Mouse (Mus musculus) erythroblast, adult 5-6 weeks (primary cell): ENCODE measurements around the gene Adam1a. TPM values are rescaled to one million over a fixed set of nuclear protein-coding genes. Genes with fewer than 3 reads are reported as not detected.

Experiments
- ATAC-seq: replicated peaks from 2 replicates; pipeline ENCODE4 v1.8.0; 2016; ENCODE audit warnings: moderate number of reproducible peaks, mild to moderate bottlenecking, moderate TSS enrichment, inconsistent platforms; ENCODE audit not compliant: poor library complexity, low FRiP score, severe bottlenecking
- total RNA-seq, 2 experiments: library from RNA; stranded (forward) in 1 of 2; stranded (reverse) in 1 of 2; fragments of 150-400 nt in 1 of 2; fragments of 200-764, 138-1000 nt in 1 of 2; gene quantifications; 2 replicates each; pipeline versions ENCODE4 v1.2.3 to v1.2.4; 2015 to 2017; ENCODE audit warnings: low replicate concordance in 2 of 2

Adam1a gene
- total RNA-seq (2015; ENCODE audit: low replicate concordance): 0.38 and 1.3 TPM in 2 replicates
- 0.85 and 1.4 TPM in 2 replicates for total RNA-seq (2017; ENCODE audit: low replicate concordance)

- peak; percentile 35 for ATAC-seq
These were observed at the start of gene Adam1a, which contains the start of gene Gm42878 for GRCm38 (mm10) chr5:121544910-121545792. TSS of gene Adam1a (minus strand) at chr5:121545482. TSS of gene Gm42878 (minus strand) at chr5:121545482.

GRCm38 (mm10) chr5:121594714-121595313 lies 49.5 kb upstream of the Adam1a start:
- no peak for ATAC-seq

GRCm38 (mm10) chr5:121593451-121594401 lies 48.4 kb upstream of the Adam1a start, which contains the start of gene Aldh2:
TSS of gene Aldh2 (minus strand) at chr5:121593824.
- ATAC-seq: peak; percentile 85

- ATAC-seq: no peak
These were observed 47.6 kb upstream of the Adam1a start for GRCm38 (mm10) chr5:121592816-121593407.

- no peak for ATAC-seq
These were observed 47.0 kb upstream of the Adam1a start for GRCm38 (mm10) chr5:121592064-121592815.

- ATAC-seq: no peak
These were observed 46.3 kb upstream of the Adam1a start for GRCm38 (mm10) chr5:121591417-121592063.

- no peak for ATAC-seq
These were observed 44.6 kb upstream of the Adam1a start for GRCm38 (mm10) chr5:121589928-121590327.

GRCm38 (mm10) chr5:121586400-121587039 lies 41.2 kb upstream of the Adam1a start:
- ATAC-seq: no peak

- ATAC-seq: no peak
These were observed 40.4 kb upstream of the Adam1a start for GRCm38 (mm10) chr5:121585699-121586098.

GRCm38 (mm10) chr5:121585005-121585404 lies 39.7 kb upstream of the Adam1a start:
- no peak for ATAC-seq

- ATAC-seq: peak; percentile 77
These were observed 38.7 kb upstream of the Adam1a start for GRCm38 (mm10) chr5:121583765-121584501.

GRCm38 (mm10) chr5:121581945-121582344 lies 36.7 kb upstream of the Adam1a start:
- no peak for ATAC-seq

GRCm38 (mm10) chr5:121576927-121577488 lies 31.7 kb upstream of the Adam1a start:
- ATAC-seq: no peak

GRCm38 (mm10) chr5:121575867-121576266 lies 30.6 kb upstream of the Adam1a start:
- ATAC-seq: no peak

- no peak for ATAC-seq
These were observed 28.9 kb upstream of the Adam1a start for GRCm38 (mm10) chr5:121574145-121574544.

- no peak for ATAC-seq
These were observed 25.5 kb upstream of the Adam1a start for GRCm38 (mm10) chr5:121570787-121571186.
